Mouse (Mus musculus) layer of hippocampus, adult 2 months (tissue): ENCODE measurements at regions not wholly inside any gene's neighbourhood (a gene's known extent, or its start where the extent isn't known, plus 50 kb on each side); places are given as distances from the start of the nearest gene placed in this dataset.

Source experiments
- DNase-seq, 2 experiments: peaks; one replicate each; pipeline ENCODE4 v3.0.0; 2022; ENCODE audit warnings: low spot score in 2 of 2
- H3K27ac ChIP-seq: fragments of 200-600 bp; 2 replicates; pipeline ENCODE4 v1.8.1; 2022
- H3K4me3 ChIP-seq: fragments of 200-600 bp; 2 replicates; pipeline ENCODE4 v1.8.1; 2022; ENCODE audit warnings: mild to moderate bottlenecking
- CTCF ChIP-seq: fragments of 200-600 bp; conservative IDR thresholded peaks from 2 replicates; pipeline ENCODE4 v1.8.1; 2022; ENCODE audit warnings: antibody characterized with exemption, mild to moderate bottlenecking, moderate library complexity

DNA sequence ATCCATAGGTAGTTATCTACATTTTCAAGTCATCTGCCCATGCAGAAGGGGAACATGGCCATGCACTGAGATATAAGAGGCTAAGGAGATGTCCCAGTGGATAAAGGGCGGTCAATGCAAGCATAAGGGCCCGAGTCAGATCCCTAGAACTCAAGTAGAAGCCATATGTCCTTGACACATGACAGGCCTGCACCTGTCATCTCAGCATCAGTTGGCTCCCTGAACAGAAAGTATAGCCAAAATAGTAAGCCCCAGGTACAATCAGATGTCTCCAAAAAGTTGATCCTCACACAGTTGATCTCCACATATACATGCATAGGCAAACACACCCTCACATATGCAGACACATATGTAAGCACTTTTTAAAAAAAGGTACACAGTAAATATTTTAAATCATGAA, 152.0 kb downstream of the Cox18 start:
- Histone ChIP-seq H3K4me3 (no peak overlapping the region), H3K27ac (no peak overlapping the region)
- DNase-seq, result no peak
- no peak for TF ChIP-seq CTCF

DNA sequence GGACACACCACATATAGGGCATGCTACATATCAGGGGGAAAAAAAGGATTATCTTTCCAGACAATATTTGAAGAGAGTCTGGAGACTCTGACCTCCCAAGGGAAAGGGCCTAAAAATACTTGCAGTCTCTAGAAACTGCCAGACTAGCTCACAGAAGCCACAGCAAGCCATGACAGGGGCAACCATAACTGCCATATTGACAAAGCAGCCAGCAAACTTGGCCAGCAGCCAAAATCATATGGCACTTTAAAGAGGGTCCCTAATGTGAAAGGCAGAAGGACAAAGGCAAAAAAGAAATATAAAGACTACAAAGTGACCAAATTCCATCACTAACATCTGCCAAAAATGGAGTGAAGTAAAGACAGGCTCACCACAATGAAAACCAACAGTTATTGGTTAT, 155.2 kb downstream of the Cox18 start:
- DNase-seq, result no peak
- no peak for TF ChIP-seq CTCF
- no peak overlapping the region for H3K27ac ChIP-seq
- H3K4me3 ChIP-seq, result no peak overlapping the region

DNA sequence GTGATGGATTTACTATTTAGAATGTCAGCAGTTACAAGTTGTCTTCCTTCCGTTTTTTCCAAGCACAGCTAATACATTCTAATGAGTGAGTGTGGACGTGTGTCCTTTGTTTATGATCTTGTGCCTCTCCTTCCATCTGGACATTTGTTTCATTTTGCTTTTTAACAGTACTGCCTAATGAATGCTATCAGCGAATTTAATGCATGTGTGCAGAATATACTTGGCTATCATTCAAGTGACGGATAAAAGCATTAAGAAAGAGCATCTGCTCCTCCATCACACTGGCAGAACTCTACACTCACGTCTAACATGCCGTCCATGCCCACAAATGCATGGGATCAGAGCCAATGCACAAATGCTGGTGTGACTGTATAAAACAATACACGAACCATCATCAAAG, 156.0 kb downstream of the Cox18 start:
- DNase-seq, result no peak
- TF ChIP-seq CTCF, result no peak
- Histone ChIP-seq H3K4me3 (no peak overlapping the region), H3K27ac (no peak overlapping the region)

DNA sequence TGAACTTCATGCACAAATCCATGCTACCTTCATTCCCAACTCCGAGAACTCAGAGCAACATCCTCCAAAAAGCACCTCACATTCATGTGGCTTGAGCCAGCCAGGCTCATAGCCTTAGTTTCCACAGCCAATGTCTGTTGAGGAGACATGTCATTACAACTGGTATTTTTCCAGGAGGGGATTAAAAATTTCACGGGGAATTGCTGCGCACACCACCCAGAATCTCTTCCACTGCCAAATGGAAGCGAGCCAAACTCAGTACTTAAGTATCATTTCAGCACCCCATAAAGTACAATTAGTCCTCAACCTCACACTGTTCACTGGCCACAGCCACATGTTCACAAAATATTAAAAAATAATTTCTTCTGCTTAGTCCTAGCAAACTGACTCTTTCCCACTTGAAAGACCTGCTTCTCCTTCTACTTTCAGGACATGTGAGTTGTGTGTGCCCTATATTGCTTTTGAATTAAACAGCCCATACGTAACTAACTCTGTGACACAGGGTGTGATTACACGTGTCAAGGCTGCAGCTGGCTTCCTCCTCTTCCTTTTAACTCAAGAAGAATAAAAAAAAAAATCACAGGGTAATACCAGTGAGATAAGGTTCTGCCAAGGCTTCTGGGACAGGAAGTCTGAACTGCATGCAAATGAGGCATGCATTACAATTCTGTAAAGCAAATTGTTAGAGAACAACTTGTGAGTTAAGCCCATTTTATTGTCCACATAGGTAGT, 157.8 kb downstream of the Cox18 start:
- H3K4me3 ChIP-seq, result no peak overlapping the region
- no peak overlapping the region for H3K27ac ChIP-seq
- no peak for DNase-seq
- no peak for TF ChIP-seq CTCF

- TF ChIP-seq CTCF, result peak; percentile 64
- no peak overlapping the region for H3K27ac ChIP-seq
- H3K4me3 ChIP-seq, result no peak overlapping the region
- DNase-seq, result no peak
These were observed 168.1 kb downstream of the Cox18 start for GRCm38 (mm10) chr5:90055686-90056085.

DNA sequence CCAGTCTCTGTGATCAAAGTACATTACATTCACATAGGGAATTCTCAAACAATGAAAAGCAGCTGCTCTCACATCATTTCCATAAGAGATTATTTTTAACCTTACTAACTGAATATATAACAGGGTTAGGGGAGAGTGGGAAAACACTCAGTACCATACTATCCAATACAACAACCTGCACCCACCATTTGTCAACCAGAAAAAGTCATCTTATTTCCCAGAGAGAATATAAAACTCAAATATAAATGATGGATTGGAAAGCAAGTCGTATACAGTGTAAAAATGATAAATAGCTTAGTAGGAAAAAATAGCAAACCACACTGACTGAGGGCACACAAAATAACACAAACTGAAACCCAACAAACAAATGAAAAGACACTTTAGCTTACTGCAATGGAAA, 169.4 kb upstream of the Adamts3 start:
- TF ChIP-seq CTCF, result no peak

DNA sequence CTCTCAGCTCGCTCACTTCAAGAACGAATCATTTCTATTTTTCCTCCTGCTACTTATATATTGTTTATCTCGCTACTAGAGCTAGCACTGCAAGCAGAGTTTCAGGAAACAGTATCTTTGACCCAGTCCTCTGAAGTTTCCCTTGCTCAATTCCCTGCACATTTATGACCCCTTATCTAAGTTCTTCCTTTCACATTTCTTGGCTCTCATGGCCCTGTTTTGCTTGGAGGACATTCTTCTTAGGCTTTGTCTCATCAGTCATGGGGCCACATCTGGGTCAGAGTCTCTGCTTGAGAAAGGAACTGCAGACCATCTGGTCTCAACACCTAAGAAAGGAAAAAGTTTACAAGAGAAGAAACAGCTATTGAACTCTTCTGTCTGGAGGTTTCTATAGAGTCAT, 166.7 kb upstream of the Adamts3 start:
- Histone ChIP-seq H3K4me3 (no peak overlapping the region), H3K27ac (no peak overlapping the region)
- no peak for TF ChIP-seq CTCF
- DNase-seq, result no peak

More for the DNA sequence above, 169.4 kb upstream of the Adamts3 start:
- DNase-seq, result no peak
- Histone ChIP-seq H3K4me3 (no peak overlapping the region), H3K27ac (no peak overlapping the region)

DNA sequence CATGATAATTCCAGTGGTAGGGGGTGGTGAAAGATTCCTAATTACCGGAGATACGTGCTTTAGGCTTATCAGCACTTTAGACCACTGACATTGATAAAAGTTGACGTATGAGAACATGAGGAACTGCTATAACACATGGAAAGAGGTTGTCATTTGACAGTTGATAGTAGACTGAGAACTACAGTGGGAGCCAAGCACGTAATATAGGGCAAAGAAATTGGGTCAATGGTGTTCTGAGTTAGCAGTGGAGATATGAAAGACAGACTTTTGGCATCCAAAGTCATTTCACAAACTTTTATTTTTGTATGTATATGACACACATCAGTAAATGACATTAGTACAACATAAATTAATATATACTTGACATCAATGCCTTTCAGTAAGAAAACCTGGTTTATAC, 159.6 kb upstream of the Adamts3 start:
- TF ChIP-seq CTCF, result no peak
- no peak for DNase-seq
- H3K27ac ChIP-seq, result no peak overlapping the region
- no peak overlapping the region for H3K4me3 ChIP-seq

DNA sequence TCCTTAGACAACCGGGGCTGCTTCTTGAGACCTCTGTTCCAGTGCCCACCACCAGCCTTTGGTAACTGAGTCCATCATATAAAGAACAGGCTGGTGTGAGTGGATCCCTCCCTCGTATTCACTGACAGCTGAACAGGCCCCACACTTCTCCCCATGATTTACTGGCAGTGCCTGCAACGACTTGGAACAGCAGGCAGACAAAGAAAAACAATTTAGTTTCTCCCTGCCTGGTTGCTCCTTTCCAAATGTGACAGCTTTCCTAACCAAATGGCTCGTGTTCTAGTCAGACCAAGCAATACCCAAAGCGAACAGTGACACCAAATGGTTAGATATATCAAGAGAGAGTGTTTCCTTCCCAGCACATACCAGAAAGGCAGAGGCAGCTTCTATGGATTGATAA, 150.0 kb upstream of the Adamts3 start:
- no peak overlapping the region for H3K4me3 ChIP-seq
- DNase-seq, result peak; percentile 70 to 86
- peak; percentile 70 for TF ChIP-seq CTCF
- H3K27ac ChIP-seq, result peak overlapping the region; percentile 86

DNA sequence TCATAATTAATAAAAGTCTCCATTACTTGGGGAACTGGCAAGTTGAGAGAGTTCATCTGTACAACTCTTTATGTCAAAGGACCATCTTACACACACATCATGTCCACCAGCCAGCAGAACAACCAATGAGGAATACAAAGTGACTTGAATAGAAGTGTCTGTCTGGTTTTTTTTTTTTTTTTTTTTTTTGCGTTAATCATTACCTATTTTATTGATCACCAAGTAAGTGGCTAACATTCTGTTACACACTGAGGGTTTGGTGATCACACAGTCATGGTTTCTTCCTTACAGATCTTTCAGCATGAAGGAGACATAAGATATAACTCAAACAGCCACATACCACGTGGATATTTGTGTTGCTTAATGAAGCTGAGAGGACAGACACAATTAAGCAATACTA, 147.6 kb upstream of the Adamts3 start:
- no peak for TF ChIP-seq CTCF
- no peak for DNase-seq
- no peak overlapping the region for H3K27ac ChIP-seq
- H3K4me3 ChIP-seq, result no peak overlapping the region

DNA sequence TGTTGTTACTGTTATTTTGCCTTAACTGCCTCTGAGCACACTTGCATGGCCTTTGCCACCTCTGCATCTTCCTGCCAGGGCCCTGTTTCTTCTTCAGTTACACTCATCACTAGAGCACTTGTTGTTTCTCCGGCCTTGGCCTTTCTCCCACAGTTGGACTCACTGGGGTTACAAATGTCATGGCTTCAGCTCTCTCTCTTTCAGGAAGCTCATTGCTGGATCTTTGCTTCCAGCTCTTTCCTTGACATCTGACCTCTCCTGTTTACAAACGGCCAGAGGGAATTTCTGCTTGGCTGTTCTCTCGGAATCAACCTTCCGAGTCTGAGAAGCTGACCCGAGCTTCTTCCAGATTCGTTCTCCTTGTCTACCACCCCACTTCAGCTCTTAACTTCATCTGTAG, 146.6 kb upstream of the Adamts3 start:
- Histone ChIP-seq H3K4me3 (no peak overlapping the region), H3K27ac (no peak overlapping the region)
- no peak for TF ChIP-seq CTCF
- no peak for DNase-seq

DNA sequence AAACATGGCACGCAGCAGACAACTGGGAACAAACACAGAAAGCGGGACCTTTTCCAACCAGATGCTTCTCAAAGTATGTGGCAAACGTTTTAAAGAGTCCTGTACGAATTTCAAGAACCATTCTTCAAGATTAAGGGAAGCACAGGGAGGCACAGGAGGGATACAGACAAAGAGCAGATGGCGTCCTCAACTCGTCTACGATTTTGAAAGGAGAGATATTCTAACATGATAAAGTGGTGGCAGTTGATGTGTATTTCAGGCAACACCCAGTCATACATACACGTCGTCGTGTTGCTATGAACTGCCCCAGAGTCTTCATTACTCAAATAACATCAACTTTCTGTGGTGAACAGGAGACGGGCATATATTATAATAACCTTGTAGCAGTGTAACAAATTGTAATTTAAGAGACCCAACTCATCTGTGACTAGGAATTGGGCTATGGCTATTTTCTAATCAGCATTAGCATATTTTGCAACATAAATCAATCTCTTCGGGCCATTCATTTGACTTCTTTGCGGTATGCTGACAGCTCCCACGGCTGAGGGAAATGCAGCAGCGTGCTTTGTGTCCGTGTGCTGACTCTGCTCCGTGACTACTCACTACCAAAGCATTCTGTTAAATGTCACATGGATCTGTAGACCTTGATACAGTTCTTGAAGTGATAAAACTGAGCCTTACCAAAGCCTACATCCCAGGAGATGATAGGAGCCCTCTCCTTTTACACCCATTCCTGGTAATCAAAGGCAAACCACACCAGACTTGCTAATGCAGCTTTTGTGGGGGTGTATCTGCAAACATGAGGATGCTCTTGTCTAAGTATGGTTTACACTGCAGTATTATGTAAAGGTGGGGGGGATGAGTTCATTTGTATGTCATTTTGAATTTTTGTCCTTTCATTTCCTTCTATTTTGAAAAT, 144.0 kb upstream of the Adamts3 start:
- DNase-seq, result peak; percentile 22 to 29
- H3K4me3 ChIP-seq, result no peak overlapping the region
- TF ChIP-seq CTCF, result no peak
- peak overlapping the region; percentile 72 for H3K27ac ChIP-seq

GRCm38 (mm10) chr5:90021447-90021846, 138.3 kb upstream of the Adamts3 start:
- no peak for TF ChIP-seq CTCF

DNA sequence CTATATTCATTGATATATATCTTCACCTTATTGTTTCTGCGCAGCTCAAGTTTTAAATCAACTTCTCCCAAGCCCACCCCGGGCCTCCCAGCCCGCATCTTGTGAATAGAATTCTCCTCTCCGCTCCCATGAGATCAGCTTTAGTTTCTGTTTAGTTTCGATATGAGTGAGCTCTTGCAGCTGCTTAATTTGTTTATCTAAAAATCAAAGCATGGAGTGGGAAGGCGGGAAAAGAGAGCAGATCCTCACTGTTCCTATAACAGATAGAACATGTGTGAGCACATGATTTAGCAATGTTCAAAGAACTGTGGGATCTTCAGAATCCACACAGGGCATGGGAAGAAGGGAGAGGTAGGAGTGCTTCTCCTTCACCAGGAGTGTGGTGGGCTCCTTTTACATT, 117.6 kb upstream of the Adamts3 start:
- no peak for DNase-seq
- Histone ChIP-seq H3K27ac (no peak overlapping the region), H3K4me3 (no peak overlapping the region)
- TF ChIP-seq CTCF, result no peak

More at GRCm38 (mm10) chr5:90021447-90021846, 138.3 kb upstream of the Adamts3 start:
- no peak for DNase-seq
- no peak overlapping the region for H3K4me3 ChIP-seq
- H3K27ac ChIP-seq, result no peak overlapping the region
